Mouse (Mus musculus) cerebral cortex, adult 2 months (tissue): Measurements from ENCODE around the gene Gm5862.

Source experiments
- WGBS: fragments of 180-500 bp; shearing (Covaris S2); methylation state at CpG from one replicate; pipeline ENCODE4 v1.1.7; 2018; 5-methylcytosine and 5-hydroxymethylcytosine counted together

Gene Gm5862

DNA sequence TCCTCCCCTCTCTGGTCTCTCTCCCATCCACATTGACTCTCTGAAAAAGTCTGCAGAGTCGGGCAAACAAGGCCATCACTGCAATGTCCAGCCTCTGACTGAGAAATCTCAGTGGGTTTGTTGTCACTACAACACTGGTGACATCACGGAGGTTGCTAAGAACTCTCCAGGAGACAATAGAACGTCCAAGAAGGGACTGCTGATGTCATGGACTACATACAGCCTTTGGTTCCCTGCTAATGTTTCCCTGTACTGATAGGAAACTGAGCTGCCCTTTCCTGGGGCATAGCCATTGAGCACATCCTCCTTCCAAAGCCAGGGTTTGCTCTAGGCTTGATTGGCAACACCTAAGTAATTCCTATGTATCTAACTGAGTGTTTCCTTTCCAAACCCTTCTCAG is at the start of gene Gm5862:
Gene Gm5862 (minus strand): TSS at position 101 of the 400 bp plus-strand sequence.
- no CpG with 5 or more reads among the region's 3 CpGs for WGBS

DNA sequence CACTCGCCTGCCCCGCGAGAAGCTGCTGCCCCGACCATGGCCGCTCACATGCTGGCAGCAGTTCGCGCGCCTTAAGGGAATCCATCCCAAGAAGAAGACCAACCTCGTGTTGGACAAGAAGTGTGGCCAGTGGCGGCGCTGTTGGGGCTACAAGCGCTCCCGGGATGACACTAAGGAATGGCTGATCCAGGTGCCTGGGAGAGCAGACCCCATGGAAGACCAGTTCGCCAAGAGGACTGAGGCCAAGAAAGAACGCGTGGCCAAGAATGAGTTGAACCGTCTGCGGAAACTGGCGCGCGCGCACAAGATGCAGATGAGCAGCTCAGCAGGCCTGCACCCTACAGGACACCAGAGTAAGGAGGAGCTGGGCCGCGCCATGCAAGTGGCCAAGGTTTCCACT is 48.0 kb upstream of the Gm5862 start:
- WGBS: 94% methylated on average over 24 of the region's 24 CpGs

DNA sequence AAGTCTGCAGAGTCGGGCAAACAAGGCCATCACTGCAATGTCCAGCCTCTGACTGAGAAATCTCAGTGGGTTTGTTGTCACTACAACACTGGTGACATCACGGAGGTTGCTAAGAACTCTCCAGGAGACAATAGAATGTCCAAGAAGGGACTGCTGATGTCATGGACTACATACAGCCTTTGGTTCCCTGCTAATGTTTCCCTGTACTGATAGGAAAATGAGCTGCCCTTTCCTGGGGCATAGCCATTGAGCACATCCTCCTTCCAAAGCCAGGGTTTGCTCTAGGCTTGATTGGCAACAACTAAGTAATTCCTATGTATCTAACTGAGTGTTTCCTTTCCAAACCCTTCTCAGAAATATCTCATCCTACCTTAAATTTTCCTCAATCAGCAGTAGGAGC is 35.8 kb upstream of the Gm5862 start, which contains the start of gene Gm7347:
Gene Gm7347 (minus strand): TSS at position 101 of the 400 bp plus-strand sequence.
- no CpG with 5 or more reads among the region's 2 CpGs for WGBS

DNA sequence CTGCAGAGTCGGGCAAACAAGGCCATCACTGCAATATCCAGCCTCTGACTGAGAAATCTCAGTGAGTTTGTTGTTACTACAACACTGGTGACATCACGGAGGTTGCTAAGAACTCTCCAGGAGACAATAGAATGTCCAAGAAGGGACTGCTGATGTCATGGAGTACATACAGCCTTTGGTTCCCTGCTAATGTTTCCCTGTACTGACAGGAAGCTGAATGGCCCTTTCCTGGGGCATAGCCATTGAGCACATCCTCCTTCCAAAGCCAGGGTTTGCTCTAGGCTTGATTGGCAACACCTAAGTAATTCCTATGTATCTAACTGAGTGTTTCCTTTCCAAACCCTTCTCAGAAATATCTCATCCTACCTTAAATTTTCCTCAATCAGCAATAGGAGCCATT is 16.7 kb upstream of the Gm5862 start, which contains the start of gene Speer4a:
Gene Speer4a (minus strand): TSS at position 101 of the 400 bp plus-strand sequence.
- WGBS: 72% methylated on average over 2 of the region's 2 CpGs

DNA sequence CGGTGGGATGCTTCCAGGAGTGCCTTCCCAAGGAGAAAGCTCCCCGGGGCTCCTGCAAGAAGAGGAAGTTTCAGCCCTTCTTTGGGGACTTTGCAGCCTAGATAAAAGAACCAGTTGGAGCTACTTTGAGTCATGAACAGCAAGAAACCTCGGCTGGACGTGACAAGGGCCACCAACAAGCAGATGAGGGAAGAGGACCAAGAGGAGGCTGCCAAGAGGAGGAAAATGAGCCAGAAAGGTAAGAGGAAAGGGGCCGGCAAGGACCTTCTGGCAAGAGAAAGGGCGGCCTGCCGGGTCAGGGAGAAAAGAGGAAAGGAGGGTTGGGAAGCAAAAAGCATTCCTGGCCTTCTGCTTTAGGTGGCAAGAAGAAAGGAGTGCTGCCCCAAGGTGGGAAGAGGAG is 15.0 kb downstream of the Gm5862 start:
- 56% methylated on average over 7 of the region's 7 CpGs for WGBS

DNA sequence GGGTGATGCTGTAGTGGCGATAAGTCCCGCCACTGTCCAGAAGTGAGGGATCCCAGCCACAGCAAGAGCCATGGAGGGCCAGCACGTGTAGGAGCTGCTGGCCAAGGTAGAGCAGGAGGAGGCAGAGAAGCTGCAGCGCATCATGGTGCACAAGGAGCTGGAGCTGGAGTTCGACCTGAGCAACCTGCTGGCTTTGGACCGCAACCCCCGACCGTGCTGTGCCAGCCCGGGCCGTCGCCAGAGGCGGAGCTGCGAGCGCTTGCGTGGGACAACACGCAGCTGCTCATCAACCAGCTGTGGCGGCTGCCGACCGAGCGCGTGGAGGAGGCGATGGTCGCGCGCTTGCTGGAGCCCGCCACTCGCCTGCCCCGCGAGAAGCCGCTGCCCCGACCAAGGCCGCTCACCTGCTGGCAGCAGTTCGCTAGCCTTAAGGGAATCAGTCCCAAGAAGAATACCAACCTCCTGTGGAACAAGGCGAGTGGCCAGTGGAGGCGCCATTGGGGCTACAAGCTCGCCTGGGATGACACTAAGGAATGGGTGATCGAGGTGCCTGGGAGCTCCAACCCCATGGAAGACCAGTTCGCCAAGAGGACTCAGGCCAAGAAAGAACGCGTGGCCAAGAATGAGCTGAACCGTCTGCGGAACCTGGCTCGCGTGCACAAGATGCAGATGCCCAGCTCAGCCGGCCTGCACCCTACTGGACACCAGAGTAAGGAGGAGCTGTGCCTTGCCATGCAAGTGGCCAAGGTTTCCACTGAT is 15.6 kb downstream of the Gm5862 start:
- WGBS: 21% methylated on average over 45 of the region's 45 CpGs

DNA sequence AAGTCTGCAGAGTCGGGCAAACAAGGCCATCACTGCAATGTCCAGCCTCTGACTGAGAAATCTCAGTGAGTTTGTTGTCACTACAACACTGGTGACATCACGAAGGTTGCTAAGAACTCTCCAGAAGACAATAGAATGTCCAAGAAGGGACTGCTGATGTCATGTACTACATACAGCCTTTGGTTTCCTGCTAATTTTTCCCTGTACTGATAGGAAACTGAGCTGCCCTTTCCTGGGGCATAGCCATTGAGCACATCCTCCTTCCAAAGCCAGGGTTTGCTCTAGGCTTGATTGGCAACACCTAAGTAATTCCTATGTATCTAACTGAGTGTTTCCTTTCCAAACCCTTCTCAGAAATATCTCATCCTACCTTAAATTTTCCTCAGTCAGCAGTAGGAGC is 18.0 kb downstream of the Gm5862 start, which contains the start of gene Gm1979:
Gene Gm1979 (minus strand): TSS at position 101 of the 400 bp plus-strand sequence.
- 95% methylated on average over 1 of the region's 2 CpGs for WGBS

DNA sequence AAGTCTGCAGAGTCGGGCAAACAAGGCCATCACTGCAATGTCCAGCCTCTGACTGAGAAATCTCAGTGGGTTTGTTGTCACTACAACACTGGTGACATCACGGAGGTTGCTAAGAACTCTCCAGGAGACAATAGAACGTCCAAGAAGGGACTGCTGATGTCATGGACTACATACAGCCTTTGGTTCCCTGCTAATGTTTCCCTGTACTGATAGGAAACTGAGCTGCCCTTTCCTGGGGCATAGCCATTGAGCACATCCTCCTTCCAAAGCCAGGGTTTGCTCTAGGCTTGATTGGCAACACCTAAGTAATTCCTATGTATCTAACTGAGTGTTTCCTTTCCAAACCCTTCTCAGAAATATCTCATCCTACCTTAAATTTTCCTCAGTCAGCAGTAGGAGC is 34.2 kb downstream of the Gm5862 start, which contains the start of gene Gm21698:
Gene Gm21698 (minus strand): TSS at position 101 of the 400 bp plus-strand sequence.
- WGBS: no CpG with 5 or more reads among the region's 3 CpGs

DNA sequence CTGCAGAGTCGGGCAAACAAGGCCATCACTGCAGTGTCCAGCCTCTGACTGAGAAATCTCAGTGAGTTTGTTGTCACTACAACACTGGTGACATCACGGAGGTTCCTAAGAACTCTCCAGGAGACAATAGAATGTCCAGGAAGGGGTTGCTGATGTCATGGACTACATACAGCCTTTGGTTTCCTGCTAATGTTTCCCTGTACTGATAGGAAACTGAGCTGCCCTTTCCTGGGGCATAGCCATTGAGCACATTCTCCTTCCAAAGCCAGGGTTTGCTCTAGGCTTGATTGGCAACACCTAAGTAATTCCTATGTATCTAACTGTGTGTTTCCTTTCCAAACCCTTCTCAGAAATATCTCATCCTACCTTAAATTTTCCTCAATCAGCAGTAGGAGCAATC is 50.2 kb downstream of the Gm5862 start, which contains the start of gene Gm21680:
Gene Gm21680 (minus strand): TSS at position 101 of the 400 bp plus-strand sequence.
- WGBS: no CpG with 5 or more reads among the region's 2 CpGs
